25 mouse cellular contexts compared by ENCODE assay signal in genomic region chr10:7826106-7826505, GRCm38 (mm10). TPM values are rescaled to one million over a fixed set of nuclear protein-coding genes. Genes with fewer than 3 reads are reported as not detected.
"Had no signal": no experiment of that assay in that cellular context is flagged by ENCODE, and none has a peak within 500 bp of the region (broad histone marks: within the 10 kb centered on the region; RNA-seq: fewer than 3 reads in every experiment).

No protein-coding gene starts in this region.

- H3K9ac ChIP-seq: limb, embryonic 13.5 days; liver, embryonic 12.5 days; liver, embryonic 15.5 days; lung, embryonic 14.5 days; neural tube, embryonic 13.5 days had no signal

- H3K27ac ChIP-seq: kidney, postnatal 0 days; layer of hippocampus, adult 2 months; limb, embryonic 10.5 days; limb, embryonic 13.5 days; liver, embryonic 12.5 days; liver, embryonic 15.5 days; macrophage; midbrain, embryonic 10.5 days; neural tube, embryonic 13.5 days; stomach, postnatal 0 days had no signal

- H3K27me3 ChIP-seq: limb, embryonic 13.5 days; liver, embryonic 12.5 days; liver, embryonic 15.5 days; neural tube, embryonic 13.5 days had no signal

- H3K4me2 ChIP-seq: limb, embryonic 13.5 days; liver, embryonic 12.5 days; liver, embryonic 15.5 days; lung, embryonic 14.5 days; neural tube, embryonic 13.5 days had no signal

- H3K4me1 ChIP-seq: limb, embryonic 10.5 days; limb, embryonic 13.5 days; liver, embryonic 12.5 days; liver, embryonic 15.5 days; megakaryocyte, embryonic 14.5 days; midbrain, embryonic 10.5 days; neural tube, embryonic 13.5 days had no signal

- H3K4me3 ChIP-seq: layer of hippocampus, adult 2 months; limb, embryonic 10.5 days; limb, embryonic 13.5 days; liver, embryonic 12.5 days; liver, embryonic 15.5 days; megakaryocyte, embryonic 14.5 days; midbrain, embryonic 10.5 days; neural tube, embryonic 13.5 days had no signal

- ATAC-seq: intestine, postnatal 0 days; liver, embryonic 12.5 days; lung, postnatal 0 days had no signal

- DNase-seq: kidney, adult 2 months; kidney, postnatal 25 days; layer of hippocampus, adult 9-11 months; liver; lung, embryonic 14.5 days; midbrain, embryonic 14.5 days; right cerebral cortex, adult 18-20 months; right cerebral cortex, postnatal 14 days; right cerebral cortex, postnatal 4 days; thymus, adult 2 months; thymus, postnatal 14 days; thymus, postnatal 4 days had no signal

- H3K9me3 ChIP-seq: limb, embryonic 10.5 days; limb, embryonic 13.5 days; liver, embryonic 12.5 days; liver, embryonic 15.5 days; megakaryocyte, embryonic 14.5 days; midbrain, embryonic 10.5 days; neural tube, embryonic 13.5 days had no signal

RNA-seq across cellular contexts. Expression of gene Zc3h12d, which starts 6.2 kb away (rescaled TPM):
- polyA plus RNA-seq: limb, embryonic 10.5 days had no signal
